Mouse (Mus musculus) olfactory bulb, adult 2 months (tissue): ENCODE results near the gene Dyrk1a.

ENCODE experiments used
- CTCF ChIP-seq: fragments of 200-500 bp; IDR thresholded peaks from 2 replicates; pipeline ENCODE4 v1.5.1; 2012; ENCODE audit warnings: low read depth, mild to moderate bottlenecking, low read length, moderate library complexity; ENCODE audit not compliant: insufficient read depth
- POLR2A ChIP-seq: fragments of 200-500 bp; IDR thresholded peaks from 2 replicates; pipeline ENCODE4 v1.6.1; 2012; ENCODE audit warnings: mild to moderate bottlenecking, low read depth, low read length, moderate library complexity; ENCODE audit not compliant: insufficient read depth

- TF ChIP-seq CTCF = no peak
- no peak for TF ChIP-seq POLR2A
Observed at GRCm38 (mm10) chr16:94681760-94682159, 112.0 kb downstream of the Dyrk1a start.
